In the genomic region with DNA sequence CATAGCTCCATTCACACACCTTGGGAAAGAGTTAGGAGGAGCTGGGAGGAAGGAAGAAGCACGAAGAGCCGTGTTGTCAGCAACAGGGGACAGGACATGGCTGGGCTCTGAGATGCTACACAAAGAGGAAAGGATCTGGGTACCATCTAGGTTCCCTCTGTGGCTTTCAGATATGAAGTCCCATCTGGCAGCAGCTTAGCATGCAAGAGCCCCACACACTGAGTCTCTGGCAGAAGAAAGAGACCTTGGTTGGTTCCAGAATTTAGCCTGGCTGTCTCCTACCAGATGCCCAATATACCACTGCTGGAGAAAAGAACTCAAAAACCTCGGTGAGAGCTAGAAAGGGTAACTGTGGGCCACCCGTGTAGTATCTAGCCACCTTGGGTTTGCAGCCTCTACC, we compare ENCODE assay signal across 19 mouse cellular contexts.
"Had no signal": no experiment of that assay in that cellular context is flagged by ENCODE, and none has a peak within 500 bp of the region (broad histone marks: within the 10 kb centered on the region; RNA-seq: fewer than 3 reads in every experiment).

No protein-coding gene starts in this region.

- H3K9me3 ChIP-seq: kidney, embryonic 15.5 days; midbrain, embryonic 12.5 days; midbrain, embryonic 15.5 days; neural tube, embryonic 12.5 days; neural tube, embryonic 15.5 days; stomach, embryonic 15.5 days had no signal

- H3K9ac ChIP-seq: kidney, embryonic 15.5 days; liver, embryonic 14.5 days; liver, postnatal 0 days; lung, embryonic 14.5 days; midbrain, embryonic 12.5 days; midbrain, embryonic 15.5 days; neural tube, embryonic 12.5 days; neural tube, embryonic 15.5 days; stomach, embryonic 15.5 days had no signal

- H3K27me3 ChIP-seq: kidney, embryonic 15.5 days; midbrain, embryonic 12.5 days; midbrain, embryonic 15.5 days; neural tube, embryonic 12.5 days; neural tube, embryonic 15.5 days; stomach, embryonic 15.5 days had no signal

- H3K36me3 ChIP-seq: midbrain, embryonic 15.5 days had no signal

- H3K27ac ChIP-seq: kidney, embryonic 15.5 days; liver, embryonic 14.5 days; macrophage; midbrain, embryonic 12.5 days; midbrain, embryonic 15.5 days; neural tube, embryonic 12.5 days; neural tube, embryonic 15.5 days; stomach, embryonic 15.5 days had no signal

- H3K4me1 ChIP-seq: midbrain, embryonic 12.5 days; midbrain, embryonic 15.5 days; neural tube, embryonic 12.5 days; neural tube, embryonic 15.5 days; stomach, embryonic 15.5 days had no signal

- H3K4me2 ChIP-seq: kidney, embryonic 15.5 days; liver, embryonic 11.5 days; lung, embryonic 14.5 days; midbrain, embryonic 12.5 days; midbrain, embryonic 15.5 days; neural tube, embryonic 12.5 days; neural tube, embryonic 15.5 days; stomach, embryonic 15.5 days had no signal

- H3K4me3 ChIP-seq: kidney, embryonic 15.5 days; midbrain, embryonic 12.5 days; midbrain, embryonic 15.5 days; neural tube, embryonic 12.5 days; neural tube, embryonic 15.5 days; stomach, embryonic 15.5 days had no signal

- DNase-seq: kidney, adult 8-10 months; kidney, postnatal 10 days; kidney, postnatal 36 days; layer of hippocampus, postnatal 36 days; liver, postnatal 0 days; lung, embryonic 14.5 days; right cerebral cortex, postnatal 25 days; spleen, adult 18-20 months; thymus, postnatal 25 days had no signal

- ATAC-seq: liver, postnatal 0 days; lung, postnatal 0 days; midbrain, embryonic 15.5 days had no signal
